Mouse (Mus musculus): Measurements from ENCODE around the gene Islr2.
A peak's percentile ranks its signal among the peaks of the same experiment; 100 is the strongest.

Islr2 gene

DNA sequence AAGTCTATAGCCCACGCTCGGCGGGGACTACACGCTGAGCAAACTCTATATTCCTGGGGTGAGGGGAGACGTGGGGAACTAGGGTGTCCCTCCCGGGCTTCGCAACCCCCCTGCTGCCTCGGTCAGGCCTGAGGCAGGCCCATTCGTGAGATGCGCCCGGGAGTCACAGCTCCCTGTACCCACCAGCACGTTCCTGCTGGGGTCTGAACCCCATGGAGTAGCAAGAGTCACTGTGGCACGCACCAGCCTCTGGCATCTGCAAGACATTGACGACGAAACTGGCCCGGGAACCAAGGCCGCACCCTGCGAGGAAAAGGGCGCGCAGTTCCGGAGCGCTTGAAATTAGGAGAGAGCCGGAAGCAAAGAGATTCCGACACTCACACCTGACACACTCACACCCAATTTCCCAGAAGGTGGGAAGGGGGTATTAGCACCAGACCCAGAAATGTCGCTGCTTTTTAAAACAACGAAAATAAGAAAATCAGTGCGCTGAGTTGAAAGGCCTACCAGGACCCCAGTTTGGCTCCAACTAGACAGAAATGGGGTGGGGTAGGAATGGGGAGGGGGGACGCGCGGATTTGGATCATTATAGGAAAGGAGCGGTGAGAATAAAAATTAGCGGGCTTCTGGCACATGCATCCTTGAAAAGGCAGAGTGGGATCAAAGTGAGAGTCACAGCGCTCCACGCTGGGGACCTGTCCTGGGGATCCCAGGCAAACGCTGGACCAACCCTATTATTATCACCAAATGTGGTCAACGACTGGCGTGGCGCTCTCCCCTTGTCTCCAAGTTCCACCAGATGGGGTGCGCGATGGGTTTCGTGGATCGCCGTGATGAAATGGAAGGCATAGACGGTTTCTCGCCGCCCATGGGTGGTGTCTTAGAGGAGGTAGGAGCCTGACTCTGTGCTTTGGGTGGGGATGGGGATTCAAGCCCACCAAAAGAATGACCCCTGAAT, 7.2 kb downstream of the Islr2 start:
- DNase-seq = no peak

DNA sequence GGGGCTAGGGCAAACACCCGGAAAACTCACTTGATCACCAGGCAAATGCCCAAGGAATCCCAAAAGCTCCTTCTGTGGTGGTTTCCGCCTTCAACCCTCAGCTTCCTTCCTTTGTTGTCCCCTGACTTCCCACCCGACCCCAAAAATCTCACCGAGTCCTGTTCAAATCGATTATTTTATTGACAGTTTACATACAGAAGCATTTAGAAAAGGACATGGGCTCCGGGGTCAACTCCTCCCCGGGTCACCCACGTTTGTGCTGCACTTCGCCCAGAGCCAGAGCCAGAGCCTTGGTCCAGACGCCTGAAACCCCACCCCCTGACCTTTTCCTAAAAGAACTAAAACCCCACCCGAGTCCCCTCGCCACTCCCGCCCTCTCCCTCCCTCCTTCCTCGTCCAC, 8.0 kb downstream of the Islr2 start:
- no peak for DNase-seq

GRCm38 (mm10) chr9:58195671-58196070, 8.4 kb downstream of the Islr2 start:
- DNase-seq = no peak

GRCm38 (mm10) chr9:58194222-58194621, 9.9 kb downstream of the Islr2 start:
- DNase-seq = no peak

GRCm38 (mm10) chr9:58184456-58184855, 19.7 kb downstream of the Islr2 start:
- no peak for DNase-seq

- DNase-seq = no peak
These were observed 24.7 kb downstream of the Islr2 start for GRCm38 (mm10) chr9:58179390-58179789.

GRCm38 (mm10) chr9:58177165-58177564, 27.0 kb downstream of the Islr2 start:
- no peak for DNase-seq

GRCm38 (mm10) chr9:58175745-58176487, 28.2 kb downstream of the Islr2 start:
- DNase-seq = no peak

- no peak for DNase-seq
These were observed 29.3 kb downstream of the Islr2 start for GRCm38 (mm10) chr9:58174818-58175251.

- no peak for DNase-seq
These were observed 31.3 kb downstream of the Islr2 start for GRCm38 (mm10) chr9:58172863-58173262.

DNA sequence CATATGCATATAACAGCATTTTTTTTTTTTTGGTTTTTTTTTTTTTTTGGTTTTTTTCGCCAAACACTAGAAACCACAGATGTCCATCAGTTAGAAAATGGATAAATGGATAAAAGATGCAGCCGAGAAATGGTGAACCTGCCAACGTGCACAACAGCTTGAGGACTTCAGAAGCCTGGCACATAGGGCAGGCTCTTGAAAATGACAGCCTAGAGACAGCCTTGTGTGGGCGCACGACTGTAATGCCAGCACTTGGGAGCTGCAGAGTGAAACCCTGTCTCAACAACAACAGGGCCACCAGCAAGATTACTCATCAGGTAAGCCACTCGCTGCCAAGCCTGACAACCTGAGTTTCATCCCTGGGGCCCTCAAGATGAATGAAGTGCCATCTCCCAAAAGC, 34.7 kb downstream of the Islr2 start:
- DNase-seq = no peak

DNA sequence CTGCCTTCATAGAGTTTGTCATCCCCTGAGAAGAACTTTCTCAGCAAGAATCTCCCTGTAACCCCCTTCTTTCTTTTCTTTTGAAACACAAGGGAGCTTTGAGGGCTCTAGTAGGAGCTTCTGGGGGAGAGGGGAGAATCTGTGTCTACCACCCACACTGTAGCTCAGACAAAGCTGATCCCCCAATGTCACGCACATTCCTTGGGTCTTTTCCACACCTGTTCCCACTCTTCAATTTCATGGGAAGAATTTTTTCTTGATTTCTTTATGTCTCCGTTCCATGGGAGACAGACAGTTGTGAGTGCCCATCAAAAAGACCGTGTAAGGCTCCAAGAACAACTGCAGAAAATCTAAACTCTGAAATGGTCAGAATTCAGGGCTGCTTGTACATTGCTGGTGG, 35.2 kb downstream of the Islr2 start:
- DNase-seq = no peak

DNA sequence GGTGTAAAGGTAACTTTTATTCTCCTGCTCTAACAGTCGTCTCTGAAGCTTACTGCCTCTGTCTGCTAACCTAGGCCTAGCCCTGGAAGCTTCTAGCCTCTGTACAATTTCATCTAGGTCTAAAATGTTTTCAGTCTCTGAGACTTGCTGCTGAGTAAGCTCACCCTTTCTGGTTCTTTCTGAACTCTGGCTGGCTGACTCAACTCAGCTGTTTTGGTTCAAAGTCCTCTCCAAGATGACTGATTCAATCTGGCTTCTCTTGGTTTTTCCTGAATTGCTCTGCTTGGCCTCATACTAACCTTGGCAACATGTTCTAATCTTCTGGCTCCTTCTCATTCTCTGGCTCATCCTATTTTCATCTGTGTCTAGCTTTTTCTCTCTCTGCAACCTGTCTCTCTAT, 38.3 kb downstream of the Islr2 start:
- no peak for DNase-seq

DNA sequence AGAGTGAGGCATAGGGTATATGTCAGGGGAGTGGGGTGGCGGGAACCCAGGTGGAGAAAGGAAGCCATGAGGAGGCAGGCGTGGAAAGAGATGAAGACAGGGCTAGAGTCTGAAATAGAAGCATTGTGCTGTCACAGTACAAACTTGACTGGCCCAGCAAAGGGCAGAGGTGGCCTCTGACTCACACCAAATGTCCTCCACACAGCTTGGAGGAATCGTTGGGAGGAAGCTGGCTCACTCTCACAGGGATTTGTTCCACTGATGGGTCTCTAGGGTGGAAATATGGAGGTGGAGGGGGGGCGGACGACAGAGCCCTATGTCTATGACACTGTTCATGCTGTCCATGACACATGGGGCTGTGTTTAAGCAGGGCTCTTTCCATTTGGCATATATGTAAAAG, 41.0 kb downstream of the Islr2 start:
- DNase-seq = no peak

- no peak for DNase-seq
These were observed 41.9 kb downstream of the Islr2 start for GRCm38 (mm10) chr9:58162173-58162572.

GRCm38 (mm10) chr9:58160315-58160714, 43.8 kb downstream of the Islr2 start:
- no peak for DNase-seq

- no peak for DNase-seq
These were observed 44.3 kb downstream of the Islr2 start for GRCm38 (mm10) chr9:58159855-58160254.

DNA sequence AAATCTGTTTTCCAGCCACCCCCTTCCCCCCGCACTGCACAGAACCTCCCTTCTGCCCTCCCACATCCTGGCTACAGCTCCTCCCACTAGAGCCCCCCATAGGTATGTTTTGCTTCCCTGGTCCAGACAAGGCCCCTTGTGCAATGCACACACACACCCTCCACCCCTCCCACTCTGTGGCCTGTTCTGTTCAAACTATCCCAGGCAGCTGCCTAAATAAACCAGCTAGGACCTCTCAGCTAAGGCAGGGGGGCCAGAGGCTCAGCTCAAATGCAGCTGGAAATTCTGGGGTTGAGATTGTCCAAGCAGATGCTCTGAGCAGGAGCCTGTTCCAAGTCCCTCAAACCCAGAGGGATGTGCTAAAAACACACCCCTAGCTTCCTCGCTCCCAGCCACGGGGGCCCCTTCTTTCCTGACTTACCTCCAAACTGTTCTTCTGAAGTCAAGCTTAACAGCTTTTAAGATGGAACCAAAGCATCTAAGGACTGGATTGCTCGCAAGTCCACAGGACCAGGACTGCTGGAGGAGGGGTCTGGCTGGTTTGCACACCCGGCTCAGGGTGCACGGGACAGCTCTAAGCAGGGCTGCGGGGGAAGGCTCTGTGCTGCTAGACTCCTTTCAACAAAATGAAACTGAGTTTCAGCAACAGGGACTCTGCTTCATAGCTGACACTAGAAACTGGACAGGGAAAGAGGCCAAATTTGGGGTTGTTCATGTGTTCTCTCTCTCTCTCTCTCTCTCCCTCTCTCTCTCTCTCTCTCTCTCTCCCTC, 45.4 kb downstream of the Islr2 start:
- peak; percentile 13 for DNase-seq

DNA sequence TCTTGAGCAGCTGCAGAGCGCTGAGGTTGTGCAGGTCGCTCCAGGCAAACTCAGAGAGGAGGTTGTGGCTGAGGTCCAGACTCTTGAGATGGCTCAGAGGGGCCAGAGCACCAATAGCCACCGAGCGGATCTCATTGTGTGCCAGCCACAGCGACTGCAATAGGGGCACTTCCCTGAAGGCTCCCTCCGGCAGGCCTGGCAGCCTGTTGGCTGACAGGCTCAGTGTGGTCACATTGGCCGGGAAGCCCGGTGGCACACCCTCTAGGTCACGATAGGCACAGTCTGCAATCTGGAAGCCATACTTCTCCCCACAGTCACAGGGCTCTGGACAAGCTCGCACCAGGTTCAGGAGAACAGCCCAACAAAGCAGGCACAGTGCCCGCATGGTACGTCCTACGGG, 46.3 kb downstream of the Islr2 start:
- DNase-seq = no peak

DNA sequence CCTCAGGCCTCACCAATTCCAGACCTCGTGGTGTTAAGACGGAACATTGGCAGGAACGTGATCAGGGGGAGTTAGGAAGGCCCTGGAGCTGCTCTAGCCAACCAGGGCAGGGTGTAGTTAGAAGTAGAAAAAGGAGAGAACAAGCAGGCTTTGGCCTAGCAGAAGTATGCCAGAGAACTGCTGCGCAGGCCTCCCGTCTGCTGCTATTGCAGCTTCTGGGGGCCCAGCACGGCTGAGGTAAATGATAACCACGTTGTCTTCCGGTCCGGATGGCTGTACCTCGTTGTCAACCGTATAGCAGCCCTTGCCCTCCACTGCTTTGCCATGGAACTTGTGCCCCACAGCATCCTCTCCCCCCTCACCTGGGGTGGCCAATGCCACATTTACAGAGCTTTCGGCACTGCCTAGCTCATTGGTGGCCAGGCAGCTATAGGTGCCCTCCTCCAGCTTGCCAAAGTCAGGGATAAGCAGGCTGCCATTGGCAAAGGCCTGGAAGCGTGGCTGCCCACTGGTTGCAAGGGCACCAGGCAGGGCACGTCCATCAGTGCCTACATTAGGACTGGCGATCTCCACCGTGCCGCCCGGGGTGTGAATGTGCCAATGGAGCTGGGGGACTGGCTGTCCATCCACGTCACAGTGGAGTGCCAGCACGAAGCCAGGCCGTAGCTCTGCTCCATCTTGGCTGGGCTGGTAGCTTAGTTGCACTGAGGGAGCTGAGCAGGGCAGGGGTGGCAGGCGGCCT, 47.1 kb downstream of the Islr2 start:
- no peak for DNase-seq

GRCm38 (mm10) chr9:58155366-58155765, 48.8 kb downstream of the Islr2 start:
- peak; percentile 32 for DNase-seq

DNA sequence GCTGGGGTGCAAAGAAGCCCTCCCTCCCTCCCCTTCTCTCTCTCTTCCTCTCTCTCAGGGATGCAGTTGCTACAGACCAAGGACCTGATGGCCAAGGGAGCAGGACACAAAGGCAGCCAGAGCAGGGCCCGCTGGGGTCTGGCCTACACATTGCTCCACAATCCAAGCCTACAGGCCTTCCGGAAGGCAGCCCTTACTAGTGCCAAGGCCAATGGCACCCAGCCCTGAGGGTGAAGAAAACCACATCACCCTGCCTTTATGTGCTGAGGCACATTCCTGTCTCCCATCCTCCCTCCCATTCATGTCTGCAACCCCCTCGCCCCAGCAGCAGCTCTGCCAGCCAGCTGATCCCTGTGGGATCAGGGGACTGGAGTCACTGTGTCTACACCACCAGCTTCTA, 51.0 kb downstream of the Islr2 start:
- DNase-seq = no peak

Data from kidney, adult 9 months (tissue).